Mouse (Mus musculus) midbrain, postnatal 0 days (tissue): ENCODE data around the gene Fggy. TPM values are rescaled to one million over a fixed set of nuclear protein-coding genes. Genes with fewer than 3 reads are reported as not detected.

Experiments
- ATAC-seq: fragments of 200-750 bp; cut with Nextera tagmentation; 2 replicates; pipeline ENCODE4 v1.8.0; 2017; ENCODE audit warnings: moderate number of reproducible peaks, mild to moderate bottlenecking, moderate TSS enrichment, moderate library complexity; ENCODE audit not compliant: low FRiP score
- DNase-seq: peaks from one replicate; pipeline ENCODE4 v3.0.0-alpha.2; 2015; ENCODE audit warnings: low spot score
- H3K27ac ChIP-seq: fragments of 300-500 bp; sonication (generic); 2 replicates; pipeline ENCODE4 v1.5.1; 2014; ENCODE audit warnings: low read depth, mild to moderate bottlenecking, low read length, mixed read lengths
- H3K27me3 ChIP-seq: fragments of 300-500 bp; sonication (generic); 2 replicates; pipeline ENCODE4 v1.6.1; 2014; ENCODE audit warnings: low read length, control low read depth, mixed read lengths; ENCODE audit not compliant: insufficient read depth
- H3K36me3 ChIP-seq: fragments of 300-500 bp; sonication (generic); 2 replicates; pipeline ENCODE4 v1.6.1; 2014; ENCODE audit warnings: low read length, control low read depth, mixed read lengths; ENCODE audit not compliant: insufficient read depth
- H3K4me1 ChIP-seq: fragments of 300-500 bp; sonication (generic); 2 replicates; pipeline ENCODE4 v1.6.1; 2014; ENCODE audit warnings: mild to moderate bottlenecking, control low read depth, antibody characterized with exemption, low read length, mixed read lengths; ENCODE audit not compliant: insufficient read depth
- H3K4me2 ChIP-seq: fragments of 300-500 bp; sonication (generic); 2 replicates; pipeline ENCODE4 v1.6.1; 2014; ENCODE audit warnings: low read depth, mild to moderate bottlenecking, low read length, mixed read lengths; ENCODE audit not compliant: poor library complexity, severe bottlenecking
- H3K4me3 ChIP-seq: fragments of 300-500 bp; sonication (generic); 2 replicates; pipeline ENCODE4 v1.5.1; 2014; ENCODE audit warnings: low read depth, mild to moderate bottlenecking, low read length, moderate library complexity
- H3K9ac ChIP-seq: fragments of 300-500 bp; sonication (generic); replicated peaks from 2 replicates; pipeline ENCODE4 v1.6.1; 2014; ENCODE audit warnings: mild to moderate bottlenecking, low read length, moderate library complexity, mixed read lengths; ENCODE audit not compliant: poor library complexity, severe bottlenecking
- H3K9me3 ChIP-seq: fragments of 300-500 bp; sonication (generic); 2 replicates; pipeline ENCODE4 v1.6.1; 2016; ENCODE audit warnings: low read length, control low read depth
- CTCF ChIP-seq: IDR thresholded peaks from 2 replicates; pipeline ENCODE4 v1.5.1; 2016; ENCODE audit warnings: antibody characterized with exemption, mild to moderate bottlenecking
- WGBS: fragments of 180-500 bp; shearing (Covaris S2); extraction: QIAGEN DNeasy Blood & Tissue Kit; methylation state at CpG from one replicate; pipeline ENCODE4 v1.1.7; 2014; 5-methylcytosine and 5-hydroxymethylcytosine counted together
- polyA plus RNA-seq: library from polyadenylated mRNA; unstranded; fragments of >200 nt; fragmentation: Nextera tagmentation; extraction: Ambion mirVana; gene quantifications from 2 replicates; pipeline ENCODE4 v1.2.1, GENCODE M21; 2015
- total RNA-seq: library from RNA; depleted of rRNA; stranded (reverse); fragments of >200 nt; gene quantifications from 2 replicates; pipeline ENCODE4 v1.2.3, GENCODE M21; 2014

Gene Fggy
- total and polyA plus RNA-seq, 2 experiments from 2014 or later, result 5.8 to 6.2 TPM

DNA sequence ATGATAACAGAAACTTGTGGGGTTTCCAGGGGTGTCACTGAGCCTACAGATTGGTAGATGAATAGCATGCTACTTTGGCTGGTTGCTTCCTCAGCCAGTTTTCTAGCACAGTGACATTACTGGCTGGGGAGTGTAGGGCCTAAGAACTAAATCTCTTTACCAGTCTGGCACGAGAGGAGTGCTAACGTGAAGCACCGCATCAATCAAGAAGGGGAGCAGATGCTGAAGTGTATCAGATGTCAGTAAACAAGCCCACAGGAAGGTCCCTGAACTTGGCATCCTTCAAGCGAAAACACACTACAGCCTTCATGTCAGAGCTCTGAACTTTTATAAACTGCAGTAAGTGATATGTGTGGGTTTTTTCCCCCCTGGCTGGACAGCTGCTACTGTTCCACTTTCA, 303.8 kb downstream of the Fggy start:
- no peak for DNase-seq
- TF ChIP-seq CTCF, result no peak
- Histone ChIP-seq H3K4me2 (no peak overlapping the region), H3K9ac (no peak overlapping the region), H3K4me1 (no peaks in the 10 kb centered on the region), H3K9me3 (no peaks in the 10 kb centered on the region), H3K36me3 (no peaks in the 10 kb centered on the region), H3K4me3 (no peak overlapping the region), H3K27ac (no peak overlapping the region), H3K27me3 (no peaks in the 10 kb centered on the region)
- WGBS, result 54% methylated on average over 4 of the region's 4 CpGs
- no peak for ATAC-seq

DNA sequence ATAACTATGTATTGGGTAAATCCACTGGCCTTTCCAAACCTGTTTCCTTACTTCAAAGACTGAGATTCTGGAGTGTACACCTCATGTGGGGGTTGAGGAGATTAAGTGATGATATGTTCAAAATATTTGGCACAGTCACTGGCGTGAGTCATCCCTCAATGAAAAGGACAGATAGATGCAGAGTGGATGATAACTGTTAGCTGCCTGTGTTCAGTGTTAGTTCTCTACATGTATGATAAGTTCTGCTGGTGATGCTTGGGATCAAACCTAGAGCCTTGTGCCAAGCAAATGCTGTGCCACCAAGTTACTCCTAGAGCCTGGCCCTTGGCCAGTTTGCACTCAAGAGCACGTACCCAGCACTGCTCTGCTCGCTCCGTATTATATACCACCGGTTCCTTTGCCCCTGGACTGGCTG, 304.4 kb downstream of the Fggy start:
- no peaks in the 10 kb centered on the region for H3K4me1 ChIP-seq
- no peaks in the 10 kb centered on the region for H3K9me3 ChIP-seq
- no peaks in the 10 kb centered on the region for H3K27me3 ChIP-seq
- no peak for TF ChIP-seq CTCF
- H3K36me3 ChIP-seq, result no peaks in the 10 kb centered on the region
- H3K27ac ChIP-seq, result no peak overlapping the region
- H3K9ac ChIP-seq, result no peak overlapping the region
- H3K4me3 ChIP-seq, result no peak overlapping the region
- ATAC-seq (no peak), DNase-seq (no peak)
- 96% methylated on average over 5 of the region's 5 CpGs for WGBS
- no peak overlapping the region for H3K4me2 ChIP-seq

- Histone ChIP-seq H3K4me1 (no peaks in the 10 kb centered on the region), H3K36me3 (no peaks in the 10 kb centered on the region), H3K4me3 (no peak overlapping the region), H3K27me3 (no peaks in the 10 kb centered on the region), H3K9ac (no peak overlapping the region), H3K27ac (no peak overlapping the region), H3K4me2 (no peak overlapping the region), H3K9me3 (no peaks in the 10 kb centered on the region)
- WGBS, result 92% methylated on average over 7 of the region's 7 CpGs
- DNase-seq, result no peak
- 0 out of 2 replicates have a peak, but pooled peaks have one; percentile 28 for ATAC-seq
- no peak for TF ChIP-seq CTCF
These were observed 305.0 kb downstream of the Fggy start for GRCm38 (mm10) chr4:95862276-95862675.

- Histone ChIP-seq H3K9ac (no peak overlapping the region), H3K27me3 (no peaks in the 10 kb centered on the region), H3K4me3 (no peak overlapping the region), H3K4me1 (no peaks in the 10 kb centered on the region), H3K4me2 (no peak overlapping the region), H3K36me3 (no peaks in the 10 kb centered on the region), H3K9me3 (no peaks in the 10 kb centered on the region), H3K27ac (no peak overlapping the region)
- 71% methylated on average over 6 of the region's 6 CpGs for WGBS
- DNase-seq (peak; percentile 34), ATAC-seq (peak; percentile 32; the same call in 1 of the 2 replicates)
- TF ChIP-seq CTCF, result peak; percentile 63
These were observed 305.6 kb downstream of the Fggy start for GRCm38 (mm10) chr4:95862781-95863499.

DNA sequence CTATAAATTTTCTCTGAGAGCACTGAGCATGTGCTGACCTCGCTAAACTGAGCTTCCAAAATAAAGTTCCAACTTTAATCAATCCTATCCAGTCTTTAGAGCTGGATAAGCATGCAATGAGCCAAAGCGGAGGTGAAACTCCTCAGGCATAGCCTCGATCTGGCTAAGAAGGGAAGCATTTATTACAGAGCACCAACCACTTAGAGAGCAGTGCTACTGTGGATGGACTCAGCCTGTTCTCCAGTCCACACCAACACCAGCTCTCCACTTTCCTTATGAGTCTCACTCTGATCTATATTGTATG, 306.1 kb downstream of the Fggy start:
- Histone ChIP-seq H3K9ac (no peak overlapping the region), H3K4me1 (no peaks in the 10 kb centered on the region), H3K4me3 (no peak overlapping the region), H3K36me3 (no peaks in the 10 kb centered on the region), H3K27ac (no peak overlapping the region), H3K27me3 (no peaks in the 10 kb centered on the region), H3K9me3 (no peaks in the 10 kb centered on the region), H3K4me2 (no peak overlapping the region)
- no peak for DNase-seq
- whole genome bisulfite sequencing, result 93% methylated on average over 3 of the region's 3 CpGs
- ATAC-seq, result no peak
- TF ChIP-seq CTCF, result no peak

DNA sequence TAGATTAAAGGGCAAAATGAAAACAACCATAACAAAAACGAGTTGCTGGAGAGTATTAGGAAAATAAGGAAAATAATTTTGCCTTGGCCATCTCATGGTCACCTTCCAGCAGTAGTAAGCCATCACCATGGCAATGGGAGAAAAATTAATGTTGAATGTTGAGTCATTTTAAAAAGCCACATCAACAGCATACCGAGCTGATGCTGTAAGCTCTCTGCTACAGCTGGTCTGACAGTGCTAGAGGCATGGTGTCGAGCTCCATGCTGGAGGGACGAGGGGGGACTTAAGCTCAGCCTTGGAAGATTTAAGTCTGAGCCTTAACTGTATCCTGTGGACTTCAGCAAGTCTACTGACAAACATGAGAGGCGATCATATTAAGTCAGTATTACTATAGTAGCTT, 307.9 kb downstream of the Fggy start:
- H3K9me3 ChIP-seq, result no peaks in the 10 kb centered on the region
- DNase-seq (no peak), ATAC-seq (no peak)
- H3K9ac ChIP-seq, result no peak overlapping the region
- 72% methylated on average over 5 of the region's 5 CpGs for WGBS
- H3K4me2 ChIP-seq, result no peak overlapping the region
- H3K4me3 ChIP-seq, result no peak overlapping the region
- H3K27ac ChIP-seq, result no peak overlapping the region
- H3K27me3 ChIP-seq, result no peaks in the 10 kb centered on the region
- H3K36me3 ChIP-seq, result no peaks in the 10 kb centered on the region
- no peaks in the 10 kb centered on the region for H3K4me1 ChIP-seq
- TF ChIP-seq CTCF, result no peak
